Mouse (Mus musculus) cortical plate, adult 2 months (tissue): ENCODE results near the gene Antxr2.

Source experiments
- CTCF ChIP-seq: fragments of 200-500 bp; IDR thresholded peaks from 2 replicates; pipeline ENCODE4 v1.5.1; 2011; ENCODE audit warnings: mild to moderate bottlenecking, control low read depth, low read length; ENCODE audit not compliant: insufficient read depth; ENCODE audit errors: extremely low read depth
- POLR2A ChIP-seq: fragments of 200-500 bp; IDR thresholded peaks from 2 replicates; pipeline ENCODE4 v1.6.1; 2011; ENCODE audit warnings: mild to moderate bottlenecking, low read length, control low read depth; ENCODE audit not compliant: insufficient read depth; ENCODE audit errors: extremely low read depth

GRCm38 (mm10) chr5:97907482-97907881, 123.4 kb downstream of the Antxr2 start:
- TF ChIP-seq POLR2A (no peak), CTCF (no peak)
